Mouse (Mus musculus): ENCODE measurements around the gene Rcbtb1.

DNA sequence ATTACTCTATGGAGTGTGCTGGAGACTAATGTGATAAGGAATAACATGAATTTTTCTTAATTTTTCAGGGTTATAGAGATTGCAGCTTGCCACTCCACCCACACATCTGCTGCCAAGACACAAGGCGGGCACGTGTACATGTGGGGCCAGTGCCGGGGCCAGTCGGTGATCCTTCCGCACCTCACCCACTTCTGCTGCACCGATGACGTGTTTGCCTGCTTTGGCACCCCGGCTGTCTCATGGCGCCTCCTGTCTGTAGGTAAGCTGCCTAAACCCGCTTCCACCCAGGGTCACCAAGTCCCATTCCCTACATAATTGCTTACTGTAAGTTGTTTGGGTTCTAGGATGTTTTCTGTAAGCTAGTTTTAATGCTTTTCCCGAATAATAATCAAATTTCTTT, 25.2 kb downstream of the Rcbtb1 start:
- TF ChIP-seq POLR2A (IDR thresholded peaks at IDR 0.05; ENCODE audit: borderline replicate concordance, control insufficient read depth, low read depth, low read length) (no peak), CTCF (IDR thresholded peaks at IDR 0.05; ENCODE audit: control insufficient read depth, insufficient read depth, low read length) (no peak)

Measured in bone marrow, adult 2 months (tissue).